Mouse (Mus musculus): ENCODE data around the gene Slc35d1.

- TF ChIP-seq CTCF (IDR thresholded peaks at IDR 0.05), result no peak
- TF ChIP-seq EP300 (IDR thresholded peaks at IDR 0.05), result no peak
Measured at GRCm38 (mm10) chr4:103263812-103264396, 48.9 kb upstream of the Slc35d1 start.

Data from lung, postnatal 0 days (tissue).